Mouse (Mus musculus): ENCODE data around the gene Nfya.

DNA sequence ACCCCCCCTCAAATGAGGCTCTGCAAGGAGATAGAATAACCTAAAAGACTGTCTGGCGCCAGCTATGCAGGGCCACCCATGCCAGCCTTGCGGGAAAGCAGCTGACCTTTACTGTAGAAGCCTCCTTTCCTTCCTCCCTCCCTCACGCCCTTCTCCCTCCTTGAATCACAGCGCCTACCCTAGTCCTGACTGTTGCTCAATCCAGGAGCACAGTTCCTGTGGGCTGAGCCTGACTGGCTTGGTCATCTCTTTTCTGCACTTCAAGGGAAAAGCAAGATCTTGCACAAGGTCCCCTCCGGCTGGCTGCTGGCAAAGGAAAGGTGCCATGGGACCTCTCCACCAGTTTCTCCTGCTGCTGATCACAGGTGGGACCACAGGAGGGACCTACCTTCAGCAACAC is 63.5 kb downstream of the Nfya start, which contains the start of gene Trem2:
- TF ChIP-seq GATA1 (IDR thresholded peaks at IDR 0.05; ENCODE audit: low read length) (no peak), TAL1 (IDR thresholded peaks at IDR 0.05; ENCODE audit: low read length) (no peak)
